Mouse (Mus musculus): ENCODE data around the gene Rabggta. TPM values are rescaled to one million over a fixed set of nuclear protein-coding genes. Genes with fewer than 3 reads are reported as not detected.

Gene Rabggta
- total RNA-seq, 2 experiments from 2014 or later = 9.4 to 10.2 TPM

DNA sequence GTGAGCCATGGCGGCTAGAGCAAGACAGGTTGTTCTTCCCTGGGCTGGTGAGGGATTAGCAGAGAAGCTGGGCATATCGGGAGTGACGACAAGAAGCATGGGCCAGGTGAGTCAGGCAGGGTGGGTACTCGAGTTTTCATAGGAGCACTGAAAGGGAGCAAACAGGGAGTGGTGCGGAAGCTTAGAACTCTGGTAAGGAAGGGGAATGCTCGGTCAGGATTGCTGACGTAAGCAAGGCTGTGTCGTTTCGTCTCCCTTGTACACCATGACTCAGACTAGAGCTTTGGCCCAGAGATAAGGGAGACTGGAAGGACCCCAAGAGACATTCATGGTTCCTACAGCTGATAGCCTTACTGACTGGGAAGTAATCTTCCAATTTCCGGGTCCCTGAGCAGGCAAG lies 11.8 kb upstream of the Rabggta start:
- no peak for DNase-seq

DNA sequence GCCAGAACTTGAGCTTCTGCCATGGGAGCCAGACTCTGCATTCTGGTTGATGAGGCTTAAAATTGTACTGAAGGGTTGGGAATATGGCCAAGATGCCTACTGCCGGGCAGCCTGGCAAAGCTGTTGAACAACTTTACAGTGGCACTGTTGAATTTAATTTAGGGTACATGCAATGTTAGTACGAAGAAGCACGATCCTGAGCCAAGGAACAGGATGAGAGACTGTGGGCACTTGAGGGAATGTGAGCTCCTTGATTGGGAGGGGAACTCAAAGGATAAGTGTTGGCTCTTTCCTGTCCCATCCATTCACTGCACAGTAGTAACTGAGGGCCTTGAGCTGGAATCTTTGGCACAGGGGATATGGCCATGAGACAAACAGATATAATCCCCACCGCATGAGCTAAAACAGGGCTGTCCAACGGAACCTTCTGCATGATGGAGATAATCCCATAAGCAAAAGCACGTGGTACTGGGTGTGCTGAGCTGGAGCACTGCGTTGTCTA lies 8.5 kb upstream of the Rabggta start:
- no peak for DNase-seq

DNA sequence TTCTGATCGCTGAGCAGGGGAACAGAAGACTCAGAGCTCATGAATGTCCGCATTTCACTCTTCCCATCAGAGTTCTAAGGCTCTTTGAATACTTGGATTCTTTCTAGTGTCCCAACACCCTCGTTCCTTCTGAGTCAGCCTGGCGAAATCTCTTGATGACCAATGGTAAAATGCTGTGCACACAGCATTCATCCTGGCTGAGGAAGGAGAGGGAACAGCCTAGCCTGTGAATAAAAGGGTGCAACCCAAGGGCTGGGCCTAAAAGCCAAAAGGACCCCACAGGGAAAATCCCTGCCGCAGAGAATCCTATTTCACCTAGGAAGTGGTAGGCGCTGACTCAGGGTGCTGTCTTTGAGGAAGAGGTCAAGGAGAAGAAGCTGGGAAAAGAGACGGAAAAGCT lies 8.1 kb upstream of the Rabggta start:
- no peak for DNase-seq

DNA sequence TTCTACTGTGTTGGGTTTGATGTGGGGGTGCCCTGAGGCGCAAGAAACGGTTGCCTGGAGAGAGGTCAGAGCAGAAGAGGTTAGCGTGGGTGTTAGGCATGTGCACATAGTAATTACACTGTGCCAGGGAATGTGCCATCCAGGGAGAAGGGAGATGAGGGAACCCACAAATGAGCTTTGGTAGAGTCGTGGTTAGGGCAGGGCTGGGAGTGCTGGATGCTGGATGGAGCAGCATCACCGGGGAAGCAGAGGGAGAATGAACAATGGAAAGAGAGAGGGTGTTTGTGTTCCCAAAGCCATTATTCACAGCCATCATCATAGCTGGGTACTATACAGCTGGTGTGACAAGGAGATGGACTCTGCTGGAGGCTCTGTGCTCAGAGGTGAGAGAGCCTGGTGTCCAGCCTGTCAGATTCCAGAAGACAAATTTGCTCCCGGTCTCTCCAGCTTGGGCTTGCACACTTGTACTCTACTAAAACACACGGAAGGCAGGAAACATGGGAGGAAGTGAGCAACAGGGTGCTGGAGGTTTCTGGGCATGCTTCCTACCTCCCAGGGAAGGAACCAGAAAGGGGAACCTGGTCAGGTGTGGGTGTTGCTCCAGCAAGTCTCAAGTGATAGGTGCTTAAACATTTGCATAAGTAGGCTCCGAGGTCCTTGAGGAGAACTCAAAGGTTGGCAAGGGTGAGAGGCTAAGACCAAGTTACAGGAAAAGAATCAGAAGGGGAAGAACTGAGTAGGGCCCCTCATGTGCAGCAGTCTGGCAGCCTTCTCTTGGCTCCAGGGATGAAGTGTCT lies 6.0 kb upstream of the Rabggta start:
- no peak for DNase-seq

DNA sequence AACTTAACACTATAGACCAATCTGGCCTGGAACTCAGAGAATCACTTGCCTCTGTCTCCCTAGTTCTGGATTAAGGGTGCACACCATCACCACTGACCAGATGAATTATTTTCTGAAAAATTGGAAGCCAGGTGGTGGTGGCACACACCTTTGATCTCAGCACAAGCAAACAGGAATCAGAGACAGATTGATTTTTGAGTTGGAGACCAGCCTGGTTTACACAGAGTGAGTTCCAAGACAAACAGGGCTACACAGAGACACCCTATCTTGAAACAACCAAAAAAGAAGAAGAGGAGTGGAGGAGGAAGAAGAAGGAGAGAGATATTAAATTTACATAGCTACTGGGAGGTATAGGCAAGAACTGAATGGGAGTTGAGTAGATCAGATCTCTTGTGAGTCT lies 4.2 kb upstream of the Rabggta start:
- DNase-seq = no peak

DNA sequence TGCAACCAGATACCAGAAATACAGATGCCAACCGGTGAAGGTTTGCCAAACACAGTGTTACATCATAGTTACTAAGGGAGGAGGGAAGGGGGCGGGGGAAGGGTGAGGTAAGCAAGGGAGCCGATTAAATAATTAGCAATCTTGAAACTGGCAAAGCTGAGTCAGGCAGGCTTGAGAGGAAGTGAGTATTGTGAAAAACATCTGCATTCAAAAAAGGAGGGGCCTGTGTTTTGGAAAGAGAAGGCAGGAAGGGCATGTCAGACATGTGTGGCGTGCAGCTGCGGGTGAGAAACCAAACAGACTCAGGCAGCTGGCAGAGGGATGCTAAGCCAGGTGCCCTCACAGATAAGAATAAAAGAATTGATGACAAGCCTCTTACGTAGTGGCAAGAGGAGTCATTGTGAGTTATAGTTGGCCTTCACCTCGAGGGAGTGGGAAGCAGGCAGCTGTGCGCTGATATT lies 2.4 kb upstream of the Rabggta start:
- no peak for DNase-seq

DNA sequence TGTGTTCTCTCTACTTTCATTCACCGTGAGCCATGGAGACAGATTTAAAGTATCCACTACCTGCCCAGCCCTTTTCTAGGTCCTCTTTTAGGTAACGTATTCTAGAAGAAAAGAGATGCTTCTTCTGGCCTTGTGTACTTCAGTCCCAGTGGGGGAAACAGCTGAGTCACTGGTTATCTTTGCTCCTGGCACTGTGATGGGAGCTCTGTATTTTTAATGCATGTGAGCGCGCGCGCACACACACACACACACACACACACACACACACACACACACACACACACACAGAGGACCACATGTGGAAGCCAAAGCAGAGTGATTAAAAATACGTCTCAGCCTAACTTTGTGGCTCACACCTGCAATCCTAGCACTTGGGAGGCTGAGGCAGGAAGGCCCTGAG lies 1.4 kb upstream of the Rabggta start:
- DNase-seq = no peak

DNA sequence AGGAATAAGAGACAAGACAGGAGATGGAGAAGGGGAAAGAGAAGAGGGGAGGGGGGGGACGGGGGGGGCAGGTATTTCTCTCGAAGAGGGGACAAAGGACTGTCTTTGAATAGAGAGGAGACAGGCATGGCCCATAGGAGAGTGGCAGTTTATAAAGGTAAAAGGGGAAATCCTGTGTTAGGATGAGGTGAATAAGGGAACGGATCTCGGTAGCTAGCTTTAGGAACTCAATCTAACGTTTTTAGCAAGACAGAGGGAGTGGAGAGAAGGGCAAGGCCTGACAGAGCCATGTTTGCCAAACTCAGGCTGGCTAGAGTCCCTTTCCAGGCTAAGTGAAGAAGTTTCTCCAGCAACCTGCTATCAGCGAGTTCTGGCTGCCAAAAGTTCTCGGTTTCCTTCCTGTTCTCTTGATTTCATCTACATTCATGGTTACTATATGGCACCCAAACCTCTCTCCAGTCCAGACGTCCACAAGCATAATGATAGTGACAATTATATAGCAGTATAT lies 429 bp upstream of the Rabggta start:
- DNase-seq = no peak

DNA sequence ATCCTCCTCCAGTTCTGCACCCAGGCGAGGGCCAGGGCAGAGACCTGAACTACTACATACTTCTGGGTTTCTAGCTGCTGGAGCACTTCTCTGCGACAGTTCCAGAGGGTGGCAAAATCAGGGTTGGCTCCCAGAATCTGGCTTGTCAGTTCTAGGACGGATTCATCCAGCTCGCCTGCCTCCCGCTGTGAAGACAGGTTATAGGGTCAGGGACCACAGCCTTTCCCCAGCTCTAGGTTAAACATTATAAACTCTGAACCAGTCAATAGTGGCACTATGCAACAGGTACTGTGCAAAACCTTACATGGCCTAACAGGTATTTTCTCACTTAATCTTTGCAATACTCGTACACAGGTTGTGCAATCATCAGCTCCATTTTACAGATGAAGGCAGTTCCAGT lies 987 bp downstream of the Rabggta start:
- no peak for DNase-seq

DNA sequence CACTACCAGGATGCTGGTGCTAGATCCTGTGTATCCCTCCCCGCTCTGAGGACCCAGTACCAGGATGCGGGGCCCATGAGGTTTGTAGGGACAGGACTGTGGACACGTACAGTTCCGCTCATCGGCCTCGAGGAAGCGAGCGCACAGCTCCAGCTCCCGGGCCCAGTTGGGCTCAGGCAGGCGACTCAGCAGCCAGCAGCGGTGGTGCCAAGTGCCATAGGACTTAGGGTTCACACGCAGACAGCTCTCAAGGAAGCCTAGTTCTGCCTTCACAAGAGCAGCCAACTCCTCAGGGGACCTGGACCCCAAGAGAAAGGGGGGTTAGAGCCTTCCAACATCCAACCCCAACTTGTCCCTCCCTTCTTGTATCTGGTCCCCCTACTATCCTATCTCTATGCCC lies 1.4 kb downstream of the Rabggta start:
- DNase-seq = no peak

DNA sequence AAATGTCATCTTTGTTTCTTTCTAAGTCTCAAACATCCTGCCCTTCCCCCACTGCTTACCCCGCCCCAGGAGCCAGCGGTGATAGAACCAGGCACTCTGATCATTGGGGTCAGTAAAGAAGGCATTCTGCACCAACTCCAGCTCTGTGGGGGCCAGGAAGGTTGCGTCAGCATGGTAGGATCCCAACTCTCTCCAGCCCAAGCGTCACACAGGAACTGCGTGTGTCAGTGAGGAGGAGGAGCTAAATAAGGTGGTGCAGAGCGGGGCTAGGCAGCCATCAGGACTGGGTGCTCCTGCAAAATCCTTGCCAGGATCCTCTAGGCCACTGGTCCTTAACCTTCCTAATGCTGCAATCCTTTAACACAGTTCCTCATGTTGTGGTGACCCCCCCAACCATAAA lies 2.3 kb downstream of the Rabggta start:
- DNase-seq = no peak

DNA sequence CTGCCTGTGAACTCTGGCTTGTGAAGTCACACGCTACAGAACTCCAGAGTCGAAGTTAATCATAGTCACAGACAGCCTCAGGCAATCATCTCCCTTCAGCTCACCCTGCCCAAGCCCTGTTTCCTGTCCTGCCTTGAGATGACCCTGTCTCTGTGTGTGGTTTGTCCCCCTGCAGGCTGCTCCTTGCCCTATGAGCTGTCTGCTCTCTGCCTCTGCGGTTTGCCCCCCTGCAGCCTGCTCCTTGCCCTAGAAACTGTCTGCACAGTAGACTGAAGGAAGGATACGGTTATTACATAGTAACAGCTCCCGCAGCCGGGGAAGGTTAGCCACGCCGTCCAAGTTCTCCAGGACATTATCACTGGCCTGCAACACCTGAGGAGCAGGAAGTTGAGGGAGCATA lies 5.2 kb downstream of the Rabggta start:
- no peak for DNase-seq

DNA sequence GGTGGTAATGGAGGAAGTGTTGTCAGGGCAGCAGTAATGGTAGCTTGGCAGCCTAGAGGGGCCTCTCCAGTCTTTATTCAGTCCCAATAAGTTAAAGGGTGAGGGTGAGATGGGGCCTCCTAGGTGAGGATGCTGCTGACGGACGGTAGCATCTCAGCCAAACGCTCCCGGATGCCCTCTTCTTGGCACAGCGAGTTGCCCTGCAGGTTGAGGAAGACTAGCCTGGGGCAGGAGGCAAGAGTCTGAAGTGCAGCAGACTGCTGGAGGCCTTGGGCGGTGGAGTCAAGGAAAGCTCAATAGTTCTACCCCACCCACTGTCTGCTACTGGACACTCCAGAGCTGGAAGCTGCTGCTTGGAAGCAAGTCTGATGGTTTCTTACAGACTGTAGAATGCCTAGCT lies 5.8 kb downstream of the Rabggta start:
- DNase-seq = no peak

DNA sequence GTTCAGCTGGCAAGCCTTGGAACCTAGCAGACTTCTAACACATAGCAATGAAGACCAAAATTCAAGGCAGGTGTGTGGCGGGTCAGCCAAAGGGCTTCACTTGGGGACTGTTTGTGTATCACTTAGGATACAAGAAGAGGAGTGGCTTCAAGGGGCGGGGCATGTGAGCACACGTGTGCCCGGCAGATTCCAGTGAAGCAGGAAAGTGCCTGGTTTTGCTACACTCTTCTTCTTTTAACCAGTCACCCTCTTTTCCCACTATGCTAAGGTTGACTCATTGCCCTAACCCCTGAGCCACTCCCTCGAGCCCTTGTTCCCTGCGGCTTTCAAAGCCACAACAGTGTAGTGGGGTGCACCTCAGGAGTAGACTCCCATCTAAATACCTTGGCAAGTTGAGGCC lies 7.2 kb downstream of the Rabggta start:
- no peak for DNase-seq

DNA sequence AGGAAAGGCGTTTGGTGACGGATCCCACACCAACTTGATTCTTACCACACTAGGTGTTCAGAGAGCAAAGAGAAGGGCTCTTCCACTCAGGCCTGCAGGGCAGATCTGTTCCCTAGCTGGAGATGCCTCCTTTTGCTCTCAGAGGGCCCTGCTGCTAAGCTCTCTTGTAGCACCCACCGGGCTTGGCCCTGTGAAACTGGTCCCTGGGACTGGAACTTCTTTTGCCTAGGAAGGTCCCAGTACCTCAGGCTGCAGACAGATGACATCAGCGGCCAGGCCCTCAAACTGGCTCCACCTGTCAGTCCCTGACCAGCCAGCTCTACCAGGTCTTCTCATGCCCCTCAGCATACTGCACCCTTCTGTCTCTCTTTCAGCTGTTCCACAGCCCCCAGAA lies 8.3 kb downstream of the Rabggta start, which contains the start of gene Tgm1:
Gene Tgm1 (minus strand): TSS at position 198 of the 394 bp plus-strand sequence.
- no peak for DNase-seq

DNA sequence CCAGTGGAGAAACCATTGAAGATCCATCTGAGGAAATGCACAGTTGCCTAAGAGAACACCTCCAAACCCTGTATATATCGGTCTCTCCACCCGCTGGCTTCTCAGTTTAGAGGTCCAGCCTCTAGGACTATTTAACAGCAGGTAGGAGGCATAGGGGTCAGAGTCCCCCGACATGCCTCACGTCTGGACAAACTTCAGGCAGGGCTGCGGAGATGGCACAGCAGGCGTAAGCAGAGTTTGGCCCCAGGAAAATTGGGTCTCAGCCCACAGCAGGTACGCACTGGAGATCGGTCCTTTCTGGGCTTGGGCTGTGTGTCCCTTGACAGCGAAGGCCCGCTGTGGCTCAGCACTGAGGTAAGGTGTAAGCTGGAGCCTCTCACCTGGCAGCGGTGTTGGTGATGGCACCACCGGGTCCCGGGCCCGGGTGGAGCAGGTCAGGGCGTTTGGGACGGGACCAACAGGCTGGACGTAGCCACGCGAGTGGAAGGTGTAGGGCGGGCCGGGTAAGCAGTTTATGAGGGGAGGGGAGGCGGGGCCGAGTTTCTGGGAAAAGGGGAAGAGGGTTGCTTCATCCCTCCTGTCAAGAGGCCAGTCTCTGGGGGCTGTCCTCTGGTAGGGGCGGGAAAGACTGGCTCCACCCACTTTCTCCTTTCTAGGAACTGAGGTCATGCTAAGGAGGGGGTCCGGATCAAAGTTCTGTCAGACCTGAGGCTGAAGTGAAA lies 8.9 kb downstream of the Rabggta start:
- DNase-seq = no peak

DNA sequence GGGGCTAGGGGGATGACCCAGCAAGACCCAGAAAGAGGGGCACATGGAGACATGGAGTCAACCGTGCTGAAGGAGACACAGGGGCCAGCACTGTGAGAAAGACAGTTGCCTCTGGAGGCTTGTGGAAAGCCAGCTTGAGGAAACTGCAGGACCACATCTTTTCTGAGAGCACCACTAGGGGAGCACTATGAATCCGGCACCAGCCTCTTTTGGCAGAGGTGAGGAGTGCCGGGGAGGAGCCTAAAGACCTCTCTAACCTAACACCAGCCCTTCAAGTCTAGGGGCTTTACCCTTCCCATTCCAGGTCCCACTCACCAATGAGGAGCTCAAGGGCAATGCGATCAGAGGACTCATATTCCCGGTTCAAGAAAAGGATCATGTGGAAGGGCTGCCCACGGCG lies 10.3 kb downstream of the Rabggta start:
- no peak for DNase-seq

DNA sequence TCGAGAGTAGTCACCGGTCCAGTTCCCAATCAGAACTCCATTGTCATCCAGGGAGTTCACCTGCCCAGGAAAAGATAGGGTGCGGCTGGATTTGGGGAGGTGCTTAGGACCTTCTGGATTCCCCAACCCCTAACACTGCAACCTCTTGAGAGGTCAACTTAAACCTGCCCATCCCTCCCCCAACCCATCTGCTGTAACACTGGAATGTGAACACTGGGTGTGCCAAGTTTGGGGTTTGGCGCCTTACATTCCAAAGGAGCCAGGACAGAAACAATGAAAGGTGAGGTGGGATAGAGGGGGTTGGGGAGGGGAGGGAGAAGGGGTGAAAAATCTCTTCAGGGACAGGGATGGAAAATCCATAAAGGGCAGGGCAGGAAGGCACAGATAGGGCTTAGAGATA lies 12.6 kb downstream of the Rabggta start:
- DNase-seq = no peak

DNA sequence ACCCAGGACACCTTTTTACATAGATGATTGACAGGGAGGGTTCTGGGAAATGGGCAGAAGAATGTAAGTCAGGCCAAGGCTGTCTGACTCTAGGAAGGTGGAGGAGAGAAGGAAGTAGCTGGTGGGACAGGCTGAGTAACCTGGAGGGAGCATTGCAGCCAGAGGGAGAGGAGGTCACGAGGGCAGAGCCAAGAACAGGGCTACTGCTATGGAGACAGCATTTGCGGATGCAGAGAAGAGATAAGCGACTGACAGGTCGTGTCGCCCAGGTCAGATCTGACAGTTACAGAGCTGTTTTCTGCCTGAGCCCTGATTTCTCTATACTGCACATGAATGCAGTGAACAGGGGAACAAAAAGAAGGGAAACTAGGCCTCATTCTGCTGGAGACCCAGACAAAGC lies 14.7 kb downstream of the Rabggta start:
- no peak for DNase-seq

DNA sequence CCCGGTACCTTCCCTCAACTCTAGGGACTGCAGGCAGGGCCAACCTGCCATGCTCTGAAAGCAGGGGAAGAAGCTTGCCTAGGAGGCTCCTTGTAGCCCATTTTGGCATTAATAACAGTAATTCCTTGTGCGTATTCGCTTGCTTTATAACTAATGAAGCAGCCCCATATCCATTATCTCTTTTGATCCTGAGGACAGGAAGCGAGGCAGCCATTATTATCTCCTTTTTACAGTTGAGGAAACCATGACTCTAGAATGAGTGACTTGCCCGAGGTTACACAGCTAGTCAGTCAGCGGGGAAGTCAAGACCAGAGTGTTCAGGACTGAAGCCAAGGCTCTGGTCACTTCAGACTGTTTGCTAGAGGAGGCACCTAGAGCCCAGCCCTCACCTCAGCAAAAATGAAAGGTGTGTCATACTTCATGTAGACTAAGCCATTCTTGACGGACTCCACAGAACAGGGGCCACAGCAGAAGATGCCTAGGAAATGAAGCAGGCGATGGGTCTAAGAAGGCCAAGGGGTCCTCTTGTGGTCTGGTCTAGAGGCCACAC lies 15.9 kb downstream of the Rabggta start:
- DNase-seq = no peak

DNA sequence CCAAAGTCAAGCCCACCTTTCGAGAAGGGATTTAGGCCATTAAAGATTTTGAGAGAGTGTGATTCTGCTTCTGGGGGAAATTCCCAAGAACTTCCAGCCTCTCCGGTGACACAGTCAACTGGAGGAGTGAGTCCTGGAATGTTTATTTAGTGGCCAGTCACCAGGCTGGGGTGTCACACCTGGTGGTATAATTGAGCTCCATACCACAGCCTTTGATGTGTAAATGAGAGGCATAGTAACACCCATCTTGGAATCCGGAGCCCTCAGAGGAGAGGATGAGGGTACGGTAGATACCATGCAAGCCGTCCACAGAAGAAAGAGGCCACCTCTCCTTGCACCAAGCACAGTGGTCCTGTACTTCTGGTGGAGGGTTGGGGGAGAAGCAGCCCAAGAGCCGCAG lies 19.3 kb downstream of the Rabggta start:
- no peak for DNase-seq

DNA sequence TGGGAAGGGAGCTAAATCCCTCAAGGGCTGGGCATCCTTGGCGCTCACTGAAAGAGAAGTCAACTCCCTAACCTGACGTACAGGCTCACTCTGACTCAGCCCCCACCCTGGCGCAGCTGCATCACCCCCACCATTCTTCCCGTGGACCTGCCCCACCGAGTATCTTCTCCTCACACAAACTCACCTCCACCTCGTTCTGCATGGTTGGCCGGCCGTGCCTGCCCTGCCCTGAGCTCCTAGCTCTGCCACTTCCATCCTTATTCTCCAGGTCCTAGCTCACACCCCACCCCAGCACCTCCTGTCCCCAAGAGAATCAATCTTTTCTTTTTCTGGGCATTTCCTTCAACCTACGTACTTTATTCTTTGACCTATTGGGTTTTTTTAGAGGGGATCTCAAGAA lies 20.9 kb downstream of the Rabggta start:
- no peak for DNase-seq

DNA sequence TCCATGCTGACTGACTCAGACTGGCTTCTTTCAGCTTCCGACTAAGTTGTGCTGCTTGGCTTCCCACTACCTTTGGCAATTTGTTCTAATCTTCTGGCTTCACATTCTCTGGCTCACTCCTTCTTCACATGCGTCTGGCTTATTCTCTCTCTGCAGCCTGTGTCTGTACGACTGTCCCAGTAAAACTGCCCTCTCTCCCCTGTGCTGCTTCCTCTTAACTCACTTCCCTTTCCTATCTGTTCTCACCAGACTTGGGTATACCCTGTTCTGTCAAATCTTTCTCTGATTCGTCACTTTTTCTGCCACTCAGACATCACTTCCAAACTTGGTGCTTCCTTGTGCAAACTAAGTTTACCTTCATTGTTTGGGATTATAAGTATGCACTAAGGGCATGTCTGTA lies 24.8 kb downstream of the Rabggta start:
- DNase-seq = no peak

Data from gastrocnemius, postnatal 10 days (tissue).